Mouse (Mus musculus) midbrain, postnatal 0 days (tissue): ENCODE data around the gene Mta3. TPM values are rescaled to one million over a fixed set of nuclear protein-coding genes. Genes with fewer than 3 reads are reported as not detected.
A peak's percentile ranks its signal among the peaks of the same experiment; 100 is the strongest.

Experiments used
- ATAC-seq: fragments of 200-750 bp; cut with Nextera tagmentation; 2 replicates; pipeline ENCODE4 v1.8.0; 2017; ENCODE audit warnings: moderate number of reproducible peaks, mild to moderate bottlenecking, moderate TSS enrichment, moderate library complexity; ENCODE audit not compliant: low FRiP score
- DNase-seq: peaks from one replicate; pipeline ENCODE4 v3.0.0-alpha.2; 2015; ENCODE audit warnings: low spot score
- H3K27ac ChIP-seq: fragments of 300-500 bp; sonication (generic); 2 replicates; pipeline ENCODE4 v1.5.1; 2014; ENCODE audit warnings: low read depth, mild to moderate bottlenecking, low read length, mixed read lengths
- H3K27me3 ChIP-seq: fragments of 300-500 bp; sonication (generic); 2 replicates; pipeline ENCODE4 v1.6.1; 2014; ENCODE audit warnings: low read length, control low read depth, mixed read lengths; ENCODE audit not compliant: insufficient read depth
- H3K36me3 ChIP-seq: fragments of 300-500 bp; sonication (generic); 2 replicates; pipeline ENCODE4 v1.6.1; 2014; ENCODE audit warnings: low read length, control low read depth, mixed read lengths; ENCODE audit not compliant: insufficient read depth
- H3K4me1 ChIP-seq: fragments of 300-500 bp; sonication (generic); 2 replicates; pipeline ENCODE4 v1.6.1; 2014; ENCODE audit warnings: mild to moderate bottlenecking, control low read depth, antibody characterized with exemption, low read length, mixed read lengths; ENCODE audit not compliant: insufficient read depth
- H3K4me2 ChIP-seq: fragments of 300-500 bp; sonication (generic); 2 replicates; pipeline ENCODE4 v1.6.1; 2014; ENCODE audit warnings: low read depth, mild to moderate bottlenecking, low read length, mixed read lengths; ENCODE audit not compliant: poor library complexity, severe bottlenecking
- H3K4me3 ChIP-seq: fragments of 300-500 bp; sonication (generic); 2 replicates; pipeline ENCODE4 v1.5.1; 2014; ENCODE audit warnings: low read depth, mild to moderate bottlenecking, low read length, moderate library complexity
- H3K9ac ChIP-seq: fragments of 300-500 bp; sonication (generic); replicated peaks from 2 replicates; pipeline ENCODE4 v1.6.1; 2014; ENCODE audit warnings: mild to moderate bottlenecking, low read length, moderate library complexity, mixed read lengths; ENCODE audit not compliant: poor library complexity, severe bottlenecking
- H3K9me3 ChIP-seq: fragments of 300-500 bp; sonication (generic); 2 replicates; pipeline ENCODE4 v1.6.1; 2016; ENCODE audit warnings: low read length, control low read depth
- CTCF ChIP-seq: IDR thresholded peaks from 2 replicates; pipeline ENCODE4 v1.5.1; 2016; ENCODE audit warnings: antibody characterized with exemption, mild to moderate bottlenecking
- WGBS: fragments of 180-500 bp; shearing (Covaris S2); extraction: QIAGEN DNeasy Blood & Tissue Kit; methylation state at CpG from one replicate; pipeline ENCODE4 v1.1.7; 2014; 5-methylcytosine and 5-hydroxymethylcytosine counted together
- polyA plus RNA-seq: library from polyadenylated mRNA; unstranded; fragments of >200 nt; fragmentation: Nextera tagmentation; extraction: Ambion mirVana; gene quantifications from 2 replicates; pipeline ENCODE4 v1.2.1, GENCODE M21; 2015
- total RNA-seq: library from RNA; depleted of rRNA; stranded (reverse); fragments of >200 nt; gene quantifications from 2 replicates; pipeline ENCODE4 v1.2.3, GENCODE M21; 2014

The Mta3 gene
- total and polyA plus RNA-seq, 2 experiments from 2014 or later, result 28.9 to 43.6 TPM

- no peak overlapping the region for H3K4me2 ChIP-seq
- no peaks in the 10 kb centered on the region for H3K36me3 ChIP-seq
- H3K9ac ChIP-seq, result no peak overlapping the region
- H3K4me1 ChIP-seq, result no peaks in the 10 kb centered on the region
- no peak for ATAC-seq
- H3K27me3 ChIP-seq, result no peaks in the 10 kb centered on the region
- TF ChIP-seq CTCF, result no peak
- 93% methylated on average over 4 of the region's 4 CpGs for WGBS
- no peak overlapping the region for H3K27ac ChIP-seq
- DNase-seq, result no peak
- H3K9me3 ChIP-seq, result no peaks in the 10 kb centered on the region
- H3K4me3 ChIP-seq, result no peak overlapping the region
Measured at GRCm38 (mm10) chr17:83727707-83728106, 21.7 kb downstream of the Mta3 start.

GRCm38 (mm10) chr17:83729029-83729428, 23.1 kb downstream of the Mta3 start:
- DNase-seq (no peak), ATAC-seq (no peak)
- H3K9ac ChIP-seq, result no peak overlapping the region
- H3K27ac ChIP-seq, result no peak overlapping the region
- no peaks in the 10 kb centered on the region for H3K4me1 ChIP-seq
- no peak overlapping the region for H3K4me3 ChIP-seq
- no peaks in the 10 kb centered on the region for H3K9me3 ChIP-seq
- no peak overlapping the region for H3K4me2 ChIP-seq
- 98% methylated on average over 9 of the region's 9 CpGs for WGBS
- TF ChIP-seq CTCF, result no peak
- H3K27me3 ChIP-seq, result no peaks in the 10 kb centered on the region
- no peaks in the 10 kb centered on the region for H3K36me3 ChIP-seq

GRCm38 (mm10) chr17:83730123-83730522, 24.2 kb downstream of the Mta3 start:
- ATAC-seq, result no peak
- no peak overlapping the region for H3K27ac ChIP-seq
- WGBS, result 95% methylated on average over 6 of the region's 6 CpGs

GRCm38 (mm10) chr17:83732166-83732629, 26.2 kb downstream of the Mta3 start:
- DNase-seq, result no peak
- WGBS, result 59% methylated on average over 10 of the region's 10 CpGs
- H3K4me1 ChIP-seq, result no peaks in the 10 kb centered on the region
- no peaks in the 10 kb centered on the region for H3K9me3 ChIP-seq
- no peak overlapping the region for H3K9ac ChIP-seq
- ATAC-seq, result no peak
- H3K4me3 ChIP-seq, result no peak overlapping the region
- H3K36me3 ChIP-seq, result no peaks in the 10 kb centered on the region
- no peaks in the 10 kb centered on the region for H3K27me3 ChIP-seq
- H3K27ac ChIP-seq, result no peak overlapping the region
- no peak for TF ChIP-seq CTCF
- no peak overlapping the region for H3K4me2 ChIP-seq

More at GRCm38 (mm10) chr17:83730123-83730522, 24.2 kb downstream of the Mta3 start:
- Histone ChIP-seq H3K9ac (no peak overlapping the region), H3K27me3 (no peaks in the 10 kb centered on the region), H3K9me3 (no peaks in the 10 kb centered on the region), H3K4me2 (no peak overlapping the region), H3K36me3 (no peaks in the 10 kb centered on the region), H3K4me3 (no peak overlapping the region), H3K4me1 (no peaks in the 10 kb centered on the region)
- no peak for TF ChIP-seq CTCF
- no peak for DNase-seq

- no peak for ATAC-seq
- no peaks in the 10 kb centered on the region for H3K9me3 ChIP-seq
- TF ChIP-seq CTCF, result peak; percentile 59
- H3K27ac ChIP-seq, result no peak overlapping the region
- H3K9ac ChIP-seq, result no peak overlapping the region
- no peak overlapping the region for H3K4me2 ChIP-seq
- no peak overlapping the region for H3K4me3 ChIP-seq
- H3K27me3 ChIP-seq, result no peaks in the 10 kb centered on the region
- WGBS, result 42% methylated on average over 5 of the region's 5 CpGs
- no peaks in the 10 kb centered on the region for H3K36me3 ChIP-seq
- H3K4me1 ChIP-seq, result no peaks in the 10 kb centered on the region
- DNase-seq, result peak; percentile 26
Measured at GRCm38 (mm10) chr17:83732801-83733200, 26.8 kb downstream of the Mta3 start.

DNA sequence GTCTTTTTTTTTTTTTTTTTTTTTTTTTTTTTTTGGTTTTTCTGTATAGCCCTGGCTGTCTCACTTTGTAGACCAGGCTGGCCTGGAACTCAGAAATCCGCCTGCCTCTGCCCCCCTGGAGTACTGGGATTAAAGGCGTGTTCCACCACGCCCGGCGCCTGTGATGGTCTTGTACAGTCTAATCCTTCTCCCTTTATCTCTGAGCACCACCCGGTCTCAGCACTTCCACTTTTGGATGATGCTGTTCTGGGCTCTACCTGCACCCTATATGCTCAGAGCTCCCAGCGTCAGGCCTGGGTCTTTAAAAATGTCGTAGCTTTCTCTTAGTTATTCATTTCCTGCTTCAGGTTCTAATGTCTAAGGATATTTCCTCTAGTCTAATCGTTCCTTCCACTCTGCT, 30.7 kb downstream of the Mta3 start:
- Histone ChIP-seq H3K9me3 (no peaks in the 10 kb centered on the region), H3K4me3 (no peak overlapping the region), H3K27ac (no peak overlapping the region), H3K9ac (no peak overlapping the region), H3K4me2 (no peak overlapping the region), H3K4me1 (no peaks in the 10 kb centered on the region), H3K36me3 (no peaks in the 10 kb centered on the region), H3K27me3 (no peaks in the 10 kb centered on the region)
- no peak for ATAC-seq
- DNase-seq, result no peak
- no peak for TF ChIP-seq CTCF
- WGBS, result 91% methylated on average over 9 of the region's 9 CpGs
